Mouse (Mus musculus): ENCODE measurements around the gene Atf6b. TPM values are rescaled to one million over a fixed set of nuclear protein-coding genes. Genes with fewer than 3 reads are reported as not detected.

The Atf6b gene
- total and polyA plus RNA-seq, 3 experiments = 18.9 to 59.6 (median 34.3) TPM

GRCm38 (mm10) chr17:34651507-34652221, 4.7 kb downstream of the Atf6b start:
- no peak overlapping the region for H3K9ac ChIP-seq (ENCODE audit: insufficient read depth, low read depth)
- TF ChIP-seq TBP (conservative IDR thresholded peaks at IDR 0.05; ENCODE audit: low read depth, low read length) = no peak
- TF ChIP-seq MYC (IDR thresholded peaks at IDR 0.05; ENCODE audit: low read depth, low read length) = no peak
- TF ChIP-seq CTCF (conservative IDR thresholded peaks at IDR 0.05 in 1 of 2, IDR thresholded peaks at IDR 0.05 in 1 of 2; ENCODE audit: low read depth in 2 of 2, low read length in 2 of 2) = peak in 1 of 2 experiments; percentile 43; a peak in 2 of 4 replicates
- H3K36me3 ChIP-seq (replicated peaks in 1 of 2; ENCODE audit: control insufficient read depth in 1 of 2, insufficient read depth in 1 of 2, low read length in 1 of 2) = peaks cover 52 to 83% of the 10 kb centered on the region in 2 experiments
- DNase-seq (ENCODE audit: extremely low read depth) = no peak
- in situ Hi-C loops (cut with MboI; ENCODE audit: low pct_ligation_motif_present, low pct_unique_long_range_greater_than_20kb, low sequenced_read_pairs) (no loop called here), dilution Hi-C loops (cut with MboI; ENCODE audit: extremely low pct_ligation_motif_present, extremely low pct_unique_long_range_greater_than_20kb, low sequenced_read_pairs) (no loop called here)
- no peaks in the 10 kb centered on the region for H3K9me3 ChIP-seq (replicated peaks; ENCODE audit: low read length)
- no peaks in the 10 kb centered on the region for H3K79me2 ChIP-seq (replicated peaks; ENCODE audit: control insufficient read depth, extremely low read depth, insufficient read depth, poor library complexity, severe bottlenecking)
- no peak overlapping the region for H3K4me2 ChIP-seq (ENCODE audit: insufficient read depth, low read depth, poor library complexity, severe bottlenecking)
- H3K4me1 ChIP-seq (ENCODE audit: control insufficient read depth in 1 of 2, insufficient read depth in 2 of 2) = peaks cover 16 to 25% of the 10 kb centered on the region in 2 experiments
- no peak overlapping the region for H3K27ac ChIP-seq (ENCODE audit: insufficient read depth, low read depth)
- H3K27me3 ChIP-seq (replicated peaks) = no peaks in the 10 kb centered on the region
- no peak overlapping the region for H3K4me3 ChIP-seq (replicated peaks in 1 of 3; ENCODE audit: low read depth in 2 of 3, low read length in 2 of 3, poor library complexity in 1 of 3)

- Histone ChIP-seq H3K9ac (ENCODE audit: insufficient read depth, low read depth) (no peak overlapping the region), H3K79me2 (replicated peaks; ENCODE audit: control insufficient read depth, extremely low read depth, insufficient read depth, poor library complexity, severe bottlenecking) (no peaks in the 10 kb centered on the region), H3K36me3 (replicated peaks in 1 of 2; ENCODE audit: control insufficient read depth in 1 of 2, insufficient read depth in 1 of 2, low read length in 1 of 2) (peaks cover 52 to 83% of the 10 kb centered on the region in 2 experiments), H3K27ac (ENCODE audit: insufficient read depth, low read depth) (no peak overlapping the region), H3K27me3 (replicated peaks) (no peaks in the 10 kb centered on the region), H3K4me3 (replicated peaks in 1 of 3; ENCODE audit: low read depth in 2 of 3, low read length in 2 of 3, poor library complexity in 1 of 3) (no peak overlapping the region), H3K4me1 (ENCODE audit: control insufficient read depth in 1 of 2, insufficient read depth in 2 of 2) (peaks cover 16 to 24% of the 10 kb centered on the region in 2 experiments), H3K4me2 (ENCODE audit: insufficient read depth, low read depth, poor library complexity, severe bottlenecking) (no peak overlapping the region), H3K9me3 (replicated peaks; ENCODE audit: low read length) (no peaks in the 10 kb centered on the region)
- in situ Hi-C loops (cut with MboI; ENCODE audit: low pct_ligation_motif_present, low pct_unique_long_range_greater_than_20kb, low sequenced_read_pairs) = no loop called here
- TF ChIP-seq EP300 (IDR thresholded peaks at IDR 0.05; ENCODE audit: low read length) (no peak), MYC (IDR thresholded peaks at IDR 0.05; ENCODE audit: low read depth, low read length) (no peak), CHD2 (IDR thresholded peaks at IDR 0.05; ENCODE audit: low read length) (no peak), UBTF (IDR thresholded peaks at IDR 0.05; ENCODE audit: low read depth, low read length) (no peak), RCOR1 (conservative IDR thresholded peaks at IDR 0.05; ENCODE audit: low read depth, low read length) (no peak), POLR2AphosphoS2 (IDR thresholded peaks at IDR 0.05; ENCODE audit: low read depth, low read length) (0 out of 2 replicates have a peak, but pooled peaks have one; percentile 48)
- dilution Hi-C loops (cut with MboI; ENCODE audit: extremely low pct_ligation_motif_present, extremely low pct_unique_long_range_greater_than_20kb, low sequenced_read_pairs) = no loop called here
- no peak for DNase-seq (ENCODE audit: extremely low read depth)
These were observed 5.6 kb downstream of the Atf6b start for GRCm38 (mm10) chr17:34652546-34652945.

- Histone ChIP-seq H3K79me2 (replicated peaks; ENCODE audit: control insufficient read depth, extremely low read depth, insufficient read depth, poor library complexity, severe bottlenecking) (no peaks in the 10 kb centered on the region), H3K9ac (ENCODE audit: insufficient read depth, low read depth) (no peak overlapping the region), H3K27ac (ENCODE audit: insufficient read depth, low read depth) (no peak overlapping the region), H3K4me1 (ENCODE audit: control insufficient read depth in 1 of 2, insufficient read depth in 2 of 2) (peaks cover 16 to 20% of the 10 kb centered on the region in 2 experiments), H3K27me3 (replicated peaks) (no peaks in the 10 kb centered on the region), H3K9me3 (replicated peaks; ENCODE audit: low read length) (no peaks in the 10 kb centered on the region), H3K36me3 (replicated peaks in 1 of 2; ENCODE audit: control insufficient read depth in 1 of 2, insufficient read depth in 1 of 2, low read length in 1 of 2) (peaks cover 52 to 83% of the 10 kb centered on the region in 2 experiments), H3K4me2 (ENCODE audit: insufficient read depth, low read depth, poor library complexity, severe bottlenecking) (no peak overlapping the region), H3K4me3 (replicated peaks in 1 of 3; ENCODE audit: low read depth in 2 of 3, low read length in 2 of 3, poor library complexity in 1 of 3) (no peak overlapping the region)
- dilution Hi-C loops (cut with MboI; ENCODE audit: extremely low pct_ligation_motif_present, extremely low pct_unique_long_range_greater_than_20kb, low sequenced_read_pairs) (no loop called here), in situ Hi-C loops (cut with MboI; ENCODE audit: low pct_ligation_motif_present, low pct_unique_long_range_greater_than_20kb, low sequenced_read_pairs) (no loop called here)
- no peak for DNase-seq (ENCODE audit: extremely low read depth)
- TF ChIP-seq ETS1 (conservative IDR thresholded peaks at IDR 0.05; ENCODE audit: low read depth, low read length) (no peak), MYC (IDR thresholded peaks at IDR 0.05; ENCODE audit: low read depth, low read length) (no peak), IRF4 (IDR thresholded peaks at IDR 0.05; ENCODE audit: low read depth, low read length) (no peak), USF2 (conservative IDR thresholded peaks at IDR 0.05; ENCODE audit: low read depth, low read length) (no peak), ZKSCAN1 (IDR thresholded peaks at IDR 0.05; ENCODE audit: borderline replicate concordance, low read depth, low read length) (no peak), JUND (conservative IDR thresholded peaks at IDR 0.05; ENCODE audit: low read depth, low read length) (no peak), KAT2A (IDR thresholded peaks at IDR 0.05; ENCODE audit: insufficient replicate concordance, low read length) (no peak), TCF12 (IDR thresholded peaks at IDR 0.05; ENCODE audit: low read depth, low read length) (no peak), JUN (IDR thresholded peaks at IDR 0.05; ENCODE audit: insufficient read depth, low read depth, low read length) (no peak), CHD1 (IDR thresholded peaks at IDR 0.05; ENCODE audit: low read depth, low read length) (no peak), TBP (conservative IDR thresholded peaks at IDR 0.05; ENCODE audit: low read depth, low read length) (no peak), POLR2AphosphoS2 (IDR thresholded peaks at IDR 0.05; ENCODE audit: low read depth, low read length) (no peak), ZC3H11A (IDR thresholded peaks at IDR 0.05; ENCODE audit: low read depth, low read length) (no peak), HCFC1 (IDR thresholded peaks at IDR 0.05; ENCODE audit: low read depth, low read length) (no peak)
These were observed 6.0 kb downstream of the Atf6b start for GRCm38 (mm10) chr17:34652985-34653384.

All from CH12.LX (cell line).